36 mouse cellular contexts compared by ENCODE assay signal in the genomic region with DNA sequence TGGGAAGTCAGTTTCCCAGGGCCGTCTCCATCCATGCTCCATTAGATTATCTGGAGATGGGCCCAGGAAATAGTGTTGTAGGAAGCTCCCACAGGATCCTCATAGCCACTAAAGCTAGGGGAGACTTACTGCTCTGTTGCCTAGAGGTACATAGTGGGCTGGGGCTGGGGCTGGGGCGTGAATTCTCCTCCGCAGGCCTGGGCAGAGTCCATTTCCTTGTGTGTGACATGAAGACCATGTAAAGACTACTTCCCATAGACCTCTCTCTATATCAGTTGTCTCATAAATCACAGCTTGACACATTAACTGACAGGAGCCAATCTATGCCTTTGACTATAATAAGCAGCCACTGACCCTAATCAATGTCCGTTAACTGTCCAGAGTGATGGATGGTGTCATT. TPM values are rescaled to one million over a fixed set of nuclear protein-coding genes. Genes with fewer than 3 reads are reported as not detected.
"Had no signal": no experiment of that assay in that cellular context is flagged by ENCODE, and none has a peak within 500 bp of the region (broad histone marks: within the 10 kb centered on the region; RNA-seq: fewer than 3 reads in every experiment).

No protein-coding gene starts in this region.

- H3K9me3 ChIP-seq: limb, embryonic 10.5 days; limb, embryonic 12.5 days; limb, embryonic 13.5 days; limb, embryonic 15.5 days; liver, embryonic 12.5 days; liver, embryonic 13.5 days; liver, embryonic 15.5 days; lung, embryonic 15.5 days; megakaryocyte, embryonic 14.5 days; midbrain, embryonic 10.5 days; midbrain, embryonic 12.5 days; midbrain, embryonic 13.5 days; midbrain, embryonic 15.5 days; neural tube, embryonic 12.5 days; neural tube, embryonic 13.5 days had no signal

- H3K27me3 ChIP-seq: limb, embryonic 13.5 days; limb, embryonic 15.5 days; liver, embryonic 12.5 days; liver, embryonic 13.5 days; liver, embryonic 15.5 days; lung, embryonic 15.5 days; midbrain, embryonic 12.5 days; midbrain, embryonic 13.5 days; midbrain, embryonic 15.5 days; neural tube, embryonic 12.5 days; neural tube, embryonic 13.5 days had no signal

- H3K27ac ChIP-seq: limb, embryonic 10.5 days; limb, embryonic 12.5 days; limb, embryonic 13.5 days; limb, embryonic 15.5 days; liver, embryonic 12.5 days; liver, embryonic 13.5 days; liver, embryonic 14.5 days; liver, embryonic 15.5 days; lung, embryonic 15.5 days; macrophage; midbrain, embryonic 10.5 days; midbrain, embryonic 12.5 days; midbrain, embryonic 13.5 days; midbrain, embryonic 15.5 days; neural tube, embryonic 12.5 days; neural tube, embryonic 13.5 days had no signal

- H3K9ac ChIP-seq: limb, embryonic 12.5 days; limb, embryonic 13.5 days; limb, embryonic 15.5 days; liver, embryonic 12.5 days; liver, embryonic 13.5 days; liver, embryonic 14.5 days; liver, embryonic 15.5 days; liver, postnatal 0 days; lung, embryonic 14.5 days; lung, embryonic 15.5 days; midbrain, embryonic 12.5 days; midbrain, embryonic 13.5 days; midbrain, embryonic 15.5 days; neural tube, embryonic 12.5 days; neural tube, embryonic 13.5 days had no signal

- H3K36me3 ChIP-seq: limb, embryonic 10.5 days; limb, embryonic 12.5 days; limb, embryonic 13.5 days; limb, embryonic 15.5 days; liver, embryonic 12.5 days; liver, embryonic 13.5 days; liver, embryonic 15.5 days; lung, embryonic 15.5 days; midbrain, embryonic 10.5 days; midbrain, embryonic 12.5 days; midbrain, embryonic 13.5 days; midbrain, embryonic 15.5 days; neural tube, embryonic 12.5 days; neural tube, embryonic 13.5 days had no signal

- H3K4me3 ChIP-seq: limb, embryonic 10.5 days; limb, embryonic 12.5 days; limb, embryonic 13.5 days; limb, embryonic 15.5 days; liver, embryonic 12.5 days; liver, embryonic 13.5 days; liver, embryonic 15.5 days; lung, embryonic 15.5 days; megakaryocyte, embryonic 14.5 days; midbrain, embryonic 10.5 days; midbrain, embryonic 12.5 days; midbrain, embryonic 13.5 days; midbrain, embryonic 15.5 days; myocyte; neural tube, embryonic 12.5 days; neural tube, embryonic 13.5 days had no signal

- DNase-seq: left cerebral cortex, postnatal 4 days; liver; liver, embryonic 13.5 days; liver, postnatal 0 days; lung, adult 18-20 months; lung, adult 2 months; lung, embryonic 14.5 days; lung, postnatal 10 days; lung, postnatal 14 days; lung, postnatal 36 days; lung, postnatal 4 days had no signal

- ATAC-seq: liver, embryonic 12.5 days; liver, postnatal 0 days; lung, postnatal 0 days; midbrain, embryonic 13.5 days; midbrain, embryonic 15.5 days; midbrain, embryonic 16.5 days had no signal

- H3K4me1 ChIP-seq: limb, embryonic 13.5 days; limb, embryonic 15.5 days; liver, embryonic 12.5 days; liver, embryonic 13.5 days; liver, embryonic 15.5 days; lung, embryonic 15.5 days; megakaryocyte, embryonic 14.5 days; neural tube, embryonic 12.5 days; neural tube, embryonic 13.5 days had no signal

- H3K4me2 ChIP-seq: limb, embryonic 12.5 days; limb, embryonic 13.5 days; limb, embryonic 15.5 days; liver, embryonic 11.5 days; liver, embryonic 12.5 days; liver, embryonic 13.5 days; liver, embryonic 15.5 days; lung, embryonic 14.5 days; lung, embryonic 15.5 days; midbrain, embryonic 12.5 days; midbrain, embryonic 13.5 days; midbrain, embryonic 15.5 days; neural tube, embryonic 12.5 days; neural tube, embryonic 13.5 days had no signal

RNA-seq across cellular contexts. Expression of gene Kcna5, which starts 7.5 kb away (rescaled TPM):
- total RNA-seq: megakaryocyte progenitor cell, adult 5-6 weeks; megakaryocyte, adult 5-6 weeks; megakaryocyte-erythroid progenitor cell, adult 5-6 weeks; monocyte, adult 5-6 weeks had no signal
- polyA plus RNA-seq: liver, adult 2 months; macrophage; myocyte had no signal
